Mouse (Mus musculus): ENCODE results near the gene Rora. TPM values are rescaled to one million over a fixed set of nuclear protein-coding genes. Genes with fewer than 3 reads are reported as not detected.

The Rora gene
- polyA plus RNA-seq, 1 experiment from 2014 or later: 6.5 TPM

DNA sequence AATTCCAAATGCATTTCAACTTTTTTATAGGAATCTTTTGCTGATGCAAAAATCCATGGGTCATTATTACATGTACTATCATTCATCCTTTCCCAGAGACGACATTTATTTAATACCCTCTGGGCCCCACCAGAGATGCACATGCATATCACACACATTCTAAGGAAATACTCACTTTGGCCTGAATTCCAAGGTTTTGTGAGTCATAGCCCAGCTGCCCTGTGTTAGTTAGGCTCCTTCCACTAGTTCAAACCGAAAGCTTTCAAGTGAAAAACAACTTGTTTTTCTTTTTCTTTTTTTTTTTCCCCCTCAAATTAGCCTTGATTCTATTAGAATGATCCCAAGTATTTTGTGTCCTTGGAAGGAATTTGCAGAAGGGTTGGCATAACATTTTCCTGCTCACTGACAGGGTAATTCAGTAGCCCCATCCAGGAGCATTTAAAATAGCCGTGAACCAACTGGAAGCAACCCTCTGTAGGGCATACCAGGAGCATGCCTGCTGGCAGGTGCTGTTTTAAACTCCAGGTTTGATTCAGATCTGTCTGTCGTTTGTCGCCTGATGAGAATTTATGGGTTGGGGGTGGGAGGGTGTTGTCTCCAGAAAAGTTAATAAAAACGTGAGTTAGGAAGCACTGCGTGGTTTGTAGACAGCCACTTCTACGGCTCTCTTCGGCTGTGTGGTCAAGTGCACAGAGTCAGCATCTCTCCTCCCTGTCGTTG is 621.3 kb downstream of the Rora start:
- Histone ChIP-seq H3K27me3 (ENCODE audit: control insufficient read depth, insufficient read depth, low read length) (no peaks in the 10 kb centered on the region), H3K4me3 (ENCODE audit: low read depth, low read length) (no peak overlapping the region), H3K4me2 (no peak overlapping the region), H3K9ac (ENCODE audit: low read depth, low read length) (no peak overlapping the region), H3K4me1 (ENCODE audit: control insufficient read depth, insufficient read depth, low read length) (0 out of 2 replicates have a peak, but pooled peaks cover 9% of the 10 kb centered on the region), H3K9me3 (replicated peaks; ENCODE audit: control insufficient read depth, low read length) (no peaks in the 10 kb centered on the region), H3K36me3 (ENCODE audit: control insufficient read depth, insufficient read depth, low read length) (no peaks in the 10 kb centered on the region), H3K27ac (ENCODE audit: low read depth, low read length) (no peak overlapping the region)
- 74% methylated on average over 10 of the region's 10 CpGs for WGBS (ENCODE audit: insufficient replicate concordance)
- no peak for ATAC-seq (replicated peaks; ENCODE audit: insufficient number of reproducible peaks, low FRiP score, low TSS enrichment)

GRCm38 (mm10) chr9:69277256-69277655 is 623.7 kb downstream of the Rora start:
- Histone ChIP-seq H3K4me2 (no peak overlapping the region), H3K4me3 (ENCODE audit: low read depth, low read length) (no peak overlapping the region), H3K27ac (ENCODE audit: low read depth, low read length) (no peak overlapping the region), H3K9me3 (replicated peaks; ENCODE audit: control insufficient read depth, low read length) (no peaks in the 10 kb centered on the region), H3K4me1 (ENCODE audit: control insufficient read depth, insufficient read depth, low read length) (0 out of 2 replicates have a peak, but pooled peaks cover 9% of the 10 kb centered on the region), H3K36me3 (ENCODE audit: control insufficient read depth, insufficient read depth, low read length) (no peaks in the 10 kb centered on the region), H3K9ac (ENCODE audit: low read depth, low read length) (no peak overlapping the region), H3K27me3 (ENCODE audit: control insufficient read depth, insufficient read depth, low read length) (no peaks in the 10 kb centered on the region)
- no peak for ATAC-seq (replicated peaks; ENCODE audit: insufficient number of reproducible peaks, low FRiP score, low TSS enrichment)
- WGBS (ENCODE audit: insufficient replicate concordance): 59% methylated on average over 10 of the region's 10 CpGs

GRCm38 (mm10) chr9:69285011-69285410 is 631.4 kb downstream of the Rora start:
- ATAC-seq (replicated peaks; ENCODE audit: insufficient number of reproducible peaks, low FRiP score, low TSS enrichment): no peak
- WGBS (ENCODE audit: insufficient replicate concordance): 81% methylated on average over 3 of the region's 3 CpGs
- Histone ChIP-seq H3K36me3 (ENCODE audit: control insufficient read depth, insufficient read depth, low read length) (no peaks in the 10 kb centered on the region), H3K27me3 (ENCODE audit: control insufficient read depth, insufficient read depth, low read length) (0 out of 2 replicates have a peak, but pooled peaks cover 2% of the 10 kb centered on the region), H3K4me3 (ENCODE audit: low read depth, low read length) (no peak overlapping the region), H3K9ac (ENCODE audit: low read depth, low read length) (no peak overlapping the region), H3K4me2 (no peak overlapping the region), H3K9me3 (replicated peaks; ENCODE audit: control insufficient read depth, low read length) (no peaks in the 10 kb centered on the region), H3K27ac (ENCODE audit: low read depth, low read length) (no peak overlapping the region), H3K4me1 (ENCODE audit: control insufficient read depth, insufficient read depth, low read length) (no peaks in the 10 kb centered on the region)

DNA sequence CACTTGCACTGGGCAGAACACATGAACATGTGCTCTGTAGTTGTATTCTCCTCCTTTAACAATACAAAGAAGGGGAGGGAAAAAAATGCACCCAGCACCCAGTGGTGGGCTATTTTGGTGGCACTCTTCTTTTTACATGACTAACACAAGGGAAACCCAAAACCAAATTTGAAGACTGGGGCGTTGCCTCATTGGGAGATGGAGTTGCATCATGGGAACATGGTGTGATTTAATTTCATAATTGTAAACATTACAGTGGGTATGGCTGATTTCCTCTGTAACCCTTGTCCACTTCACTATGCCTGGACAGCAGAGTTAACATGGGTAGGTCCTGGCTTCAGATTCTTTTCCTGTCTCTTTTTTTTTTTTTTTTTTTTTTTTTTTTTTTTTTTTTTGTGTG is 634.5 kb downstream of the Rora start:
- 0 out of 2 replicates have a peak, but pooled peaks cover 5% of the 10 kb centered on the region for H3K4me1 ChIP-seq (ENCODE audit: control insufficient read depth, insufficient read depth, low read length)
- 75% methylated on average over 1 of the region's 1 CpGs for WGBS (ENCODE audit: insufficient replicate concordance)
- no peak for ATAC-seq (replicated peaks; ENCODE audit: insufficient number of reproducible peaks, low FRiP score, low TSS enrichment)

GRCm38 (mm10) chr9:69288586-69288985 is 635.0 kb downstream of the Rora start:
- Histone ChIP-seq H3K27me3 (ENCODE audit: control insufficient read depth, insufficient read depth, low read length) (peaks cover 11% of the 10 kb centered on the region), H3K36me3 (ENCODE audit: control insufficient read depth, insufficient read depth, low read length) (no peaks in the 10 kb centered on the region), H3K4me2 (peak overlapping the region; percentile 97; the same call in 1 of the 2 replicates), H3K9me3 (replicated peaks; ENCODE audit: control insufficient read depth, low read length) (no peaks in the 10 kb centered on the region), H3K4me1 (ENCODE audit: control insufficient read depth, insufficient read depth, low read length) (0 out of 2 replicates have a peak, but pooled peaks cover 5% of the 10 kb centered on the region), H3K9ac (ENCODE audit: low read depth, low read length) (no peak overlapping the region), H3K4me3 (ENCODE audit: low read depth, low read length) (no peak overlapping the region), H3K27ac (ENCODE audit: low read depth, low read length) (no peak overlapping the region)
- WGBS (ENCODE audit: insufficient replicate concordance): 43% methylated on average over 5 of the region's 5 CpGs
- no peak for ATAC-seq (replicated peaks; ENCODE audit: insufficient number of reproducible peaks, low FRiP score, low TSS enrichment)

More for the DNA sequence above, 634.5 kb downstream of the Rora start:
- H3K27ac ChIP-seq (ENCODE audit: low read depth, low read length): no peak overlapping the region
- H3K4me3 ChIP-seq (ENCODE audit: low read depth, low read length): no peak overlapping the region
- H3K9ac ChIP-seq (ENCODE audit: low read depth, low read length): no peak overlapping the region
- peaks cover 6% of the 10 kb centered on the region for H3K27me3 ChIP-seq (ENCODE audit: control insufficient read depth, insufficient read depth, low read length)
- no peaks in the 10 kb centered on the region for H3K36me3 ChIP-seq (ENCODE audit: control insufficient read depth, insufficient read depth, low read length)
- no peaks in the 10 kb centered on the region for H3K9me3 ChIP-seq (replicated peaks; ENCODE audit: control insufficient read depth, low read length)
- H3K4me2 ChIP-seq: no peak overlapping the region

DNA sequence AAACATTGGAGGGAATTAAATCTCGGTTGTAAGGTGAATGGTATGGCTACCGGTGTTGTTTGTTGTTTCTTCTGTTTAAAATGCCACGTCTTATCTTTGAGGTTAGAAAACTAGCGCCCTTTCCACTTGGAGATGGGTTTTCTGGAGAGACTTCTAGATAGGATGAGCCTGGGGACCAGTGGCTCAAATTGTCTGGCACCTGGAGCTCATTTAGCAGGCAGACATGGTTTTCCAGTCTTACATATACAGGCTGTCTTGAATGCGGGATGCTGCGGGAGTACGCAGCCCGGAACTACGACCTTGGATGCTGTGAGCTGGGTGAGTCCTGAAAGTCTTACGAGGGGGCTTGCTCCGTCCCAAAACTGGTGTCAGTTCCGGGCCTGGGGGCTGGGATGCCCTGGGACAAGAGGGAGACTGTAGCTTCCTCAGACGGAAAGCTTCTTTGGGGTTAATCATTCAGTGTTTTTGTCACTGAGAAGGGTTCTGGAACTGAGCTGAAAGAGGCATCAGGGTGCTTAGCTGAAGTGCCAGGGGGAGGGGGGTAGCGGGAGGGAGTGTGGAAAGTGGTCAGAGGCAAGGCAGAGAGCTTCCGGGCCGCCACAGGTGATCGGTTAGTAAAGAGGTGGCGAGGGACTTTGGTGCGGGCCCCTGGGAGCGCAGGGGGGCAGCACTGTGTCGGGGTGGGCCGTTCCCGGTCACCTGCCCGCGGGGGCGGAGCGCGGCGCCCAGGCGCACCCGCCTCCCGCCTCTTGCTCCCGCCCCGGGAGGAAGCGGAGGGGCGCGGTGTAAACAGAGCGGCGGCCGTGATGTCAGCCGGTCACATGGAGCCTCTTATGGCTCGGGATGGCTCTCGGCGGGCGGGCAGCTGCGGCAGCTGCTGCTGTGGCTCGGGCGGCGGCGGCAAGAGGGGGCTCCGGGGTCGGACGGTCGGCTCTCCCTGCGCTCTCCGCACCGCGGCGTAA is 635.8 kb downstream of the Rora start:
- no peaks in the 10 kb centered on the region for H3K36me3 ChIP-seq (ENCODE audit: control insufficient read depth, insufficient read depth, low read length)
- H3K9ac ChIP-seq (ENCODE audit: low read depth, low read length): peak overlapping the region; percentile 81
- peak overlapping the region; percentile 77 for H3K4me3 ChIP-seq (ENCODE audit: low read depth, low read length)
- 0 out of 2 replicates have a peak, but pooled peaks cover 5% of the 10 kb centered on the region for H3K4me1 ChIP-seq (ENCODE audit: control insufficient read depth, insufficient read depth, low read length)
- ATAC-seq (replicated peaks; ENCODE audit: insufficient number of reproducible peaks, low FRiP score, low TSS enrichment): peak; percentile 85
- no peaks in the 10 kb centered on the region for H3K9me3 ChIP-seq (replicated peaks; ENCODE audit: control insufficient read depth, low read length)
- under 1% methylated on average over 50 of the region's 59 CpGs for WGBS (ENCODE audit: insufficient replicate concordance)
- peak overlapping the region; percentile 97 for H3K4me2 ChIP-seq
- H3K27me3 ChIP-seq (ENCODE audit: control insufficient read depth, insufficient read depth, low read length): peaks cover 13% of the 10 kb centered on the region
- peak overlapping the region; percentile 66 for H3K27ac ChIP-seq (ENCODE audit: low read depth, low read length)

DNA sequence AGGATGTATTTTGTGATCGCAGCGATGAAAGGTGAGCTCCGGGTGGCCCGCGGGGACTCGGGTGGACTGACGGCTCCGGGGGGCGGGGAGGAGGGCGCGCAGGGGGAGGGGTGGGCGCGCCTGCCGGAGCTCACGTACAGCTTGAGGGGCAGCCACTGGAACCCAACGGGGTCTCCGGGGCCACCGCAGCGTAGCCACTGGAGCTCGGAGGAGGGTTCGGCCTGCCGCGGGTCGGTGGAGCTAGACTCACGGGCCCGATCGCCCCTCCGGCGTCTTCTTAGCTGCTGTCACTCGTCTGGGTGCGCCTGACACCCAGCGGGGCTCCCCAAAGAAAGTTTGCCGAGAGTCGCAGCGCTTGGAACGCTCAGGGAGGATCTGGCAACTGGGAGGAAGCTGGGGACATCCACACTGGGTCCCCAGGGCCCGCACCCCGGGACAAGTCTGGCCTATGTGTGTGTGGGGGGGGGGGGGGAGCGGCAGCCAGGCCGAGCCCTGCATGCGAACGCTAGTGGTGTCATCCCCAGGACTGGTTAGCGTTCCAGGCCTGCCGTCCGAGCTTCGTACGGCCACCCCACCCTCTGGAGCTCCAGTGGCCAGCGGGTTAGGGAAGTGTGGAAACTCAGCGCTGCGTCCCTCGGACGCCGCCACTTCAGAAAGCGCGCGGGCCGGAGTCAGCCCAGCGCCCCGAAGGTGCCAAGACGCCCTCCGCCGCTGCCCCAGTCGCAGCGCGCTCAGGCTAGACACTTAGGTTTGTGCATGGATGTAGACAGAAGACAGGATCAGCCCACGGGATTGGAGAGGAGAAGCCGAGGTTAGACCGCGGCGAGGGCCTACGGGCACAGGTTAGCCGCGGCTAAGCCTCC is 636.7 kb downstream of the Rora start:
- peak; percentile 56; the same call in 1 of the 2 replicates for ATAC-seq (replicated peaks; ENCODE audit: insufficient number of reproducible peaks, low FRiP score, low TSS enrichment)

More for the DNA sequence above, 636.7 kb downstream of the Rora start:
- peak overlapping the region; percentile 66 for H3K27ac ChIP-seq (ENCODE audit: low read depth, low read length)
- H3K36me3 ChIP-seq (ENCODE audit: control insufficient read depth, insufficient read depth, low read length): no peaks in the 10 kb centered on the region
- H3K4me3 ChIP-seq (ENCODE audit: low read depth, low read length): peak overlapping the region; percentile 77
- H3K9ac ChIP-seq (ENCODE audit: low read depth, low read length): peak overlapping the region; percentile 81
- WGBS (ENCODE audit: insufficient replicate concordance): under 1% methylated on average over 67 of the region's 73 CpGs
- peaks cover 13% of the 10 kb centered on the region for H3K27me3 ChIP-seq (ENCODE audit: control insufficient read depth, insufficient read depth, low read length)
- peak overlapping the region; percentile 97 for H3K4me2 ChIP-seq
- no peaks in the 10 kb centered on the region for H3K9me3 ChIP-seq (replicated peaks; ENCODE audit: control insufficient read depth, low read length)
- 0 out of 2 replicates have a peak, but pooled peaks cover 5% of the 10 kb centered on the region for H3K4me1 ChIP-seq (ENCODE audit: control insufficient read depth, insufficient read depth, low read length)
